Mouse (Mus musculus): ENCODE measurements at regions not wholly inside any gene's neighbourhood (a gene's known extent, or its start where the extent isn't known, plus 50 kb on each side); places are given as distances from the start of the nearest gene placed in this dataset.
A peak's percentile ranks its signal among the peaks of the same experiment; 100 is the strongest.

- no peak for DNase-seq (ENCODE audit: low spot score)
These were observed 79.8 kb upstream of the Hmga2 start for GRCm38 (mm10) chr10:120556116-120556515.

GRCm38 (mm10) chr10:120553097-120553453 lies 76.8 kb upstream of the Hmga2 start:
- no peak for DNase-seq (ENCODE audit: low spot score)

- peak; percentile 4 for DNase-seq (ENCODE audit: low spot score)
These were observed 76.2 kb upstream of the Hmga2 start for GRCm38 (mm10) chr10:120552341-120553096.

GRCm38 (mm10) chr10:120551851-120552281 lies 75.6 kb upstream of the Hmga2 start:
- no peak for DNase-seq (ENCODE audit: low spot score)

GRCm38 (mm10) chr10:120547164-120547563 lies 70.9 kb upstream of the Hmga2 start:
- no peak for DNase-seq (ENCODE audit: low spot score)

- DNase-seq (ENCODE audit: low spot score), result no peak
These were observed 65.3 kb upstream of the Hmga2 start for GRCm38 (mm10) chr10:120541618-120542017.

GRCm38 (mm10) chr10:120538561-120538960 lies 62.3 kb upstream of the Hmga2 start:
- no peak for DNase-seq (ENCODE audit: low spot score)

- no peak for DNase-seq (ENCODE audit: low spot score)
These were observed 52.1 kb upstream of the Hmga2 start for GRCm38 (mm10) chr10:120528406-120528805.

- no peak for DNase-seq (ENCODE audit: low spot score)
These were observed 51.7 kb upstream of the Hmga2 start for GRCm38 (mm10) chr10:120527951-120528350.

- no peak for DNase-seq (ENCODE audit: low spot score)
These were observed 50.7 kb upstream of the Hmga2 start for GRCm38 (mm10) chr10:120526991-120527390.

Data from ovary, postnatal 14 days (tissue).